Mouse (Mus musculus) layer of hippocampus, adult 9-10 months (tissue): ENCODE results near the gene Ifnar1.

Experiments used
- DNase-seq: peaks from one replicate; pipeline ENCODE4 v3.0.0; 2022; ENCODE audit warnings: low spot score

Ifnar1 gene

GRCm38 (mm10) chr16:91461066-91461638 lies 23.9 kb upstream of the Ifnar1 start:
- DNase-seq = no peak

DNA sequence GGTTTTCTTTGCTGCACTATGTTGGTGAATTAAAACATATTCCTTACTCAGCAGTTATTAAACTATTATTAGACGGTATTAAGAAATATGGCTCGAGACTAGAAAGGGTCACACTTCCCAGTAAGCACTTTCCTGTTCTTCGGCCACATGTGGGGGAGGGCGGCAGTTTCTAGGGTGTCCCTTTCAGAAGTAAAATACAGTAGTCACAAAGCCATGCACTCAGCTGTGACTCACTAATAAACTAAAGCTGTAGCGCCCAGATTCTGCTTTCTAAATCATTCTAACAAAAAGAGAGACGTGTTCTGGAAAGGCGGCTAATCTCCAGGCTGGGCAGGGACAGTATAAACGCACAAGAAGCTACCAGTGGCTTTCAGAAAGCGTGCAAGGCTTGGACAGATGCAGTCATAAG lies 23.3 kb upstream of the Ifnar1 start:
- no peak for DNase-seq

GRCm38 (mm10) chr16:91462644-91463043 lies 22.4 kb upstream of the Ifnar1 start:
- DNase-seq = no peak

DNA sequence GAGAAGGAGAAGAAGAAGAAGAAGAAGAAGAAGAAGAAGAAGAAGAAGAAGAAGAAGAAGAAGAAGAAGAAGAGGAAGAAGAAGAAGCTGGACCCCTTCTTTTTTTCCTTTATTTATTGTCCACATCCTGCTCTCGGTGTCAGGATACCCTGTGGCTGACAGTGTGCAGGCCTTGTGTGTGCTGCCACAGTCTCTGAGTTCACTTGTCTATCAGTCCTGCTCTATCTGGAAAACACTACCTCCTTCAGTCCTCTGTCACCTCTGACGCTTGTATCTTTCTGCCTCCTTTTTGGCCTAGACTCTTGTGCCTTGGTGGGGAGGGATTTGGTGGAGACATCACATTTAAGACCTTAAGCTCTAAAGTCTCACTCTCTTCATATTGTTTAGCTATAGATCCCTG lies 21.6 kb upstream of the Ifnar1 start:
- no peak for DNase-seq

GRCm38 (mm10) chr16:91463836-91464400 lies 21.1 kb upstream of the Ifnar1 start:
- no peak for DNase-seq

- peak; percentile 68 for DNase-seq
Observed at GRCm38 (mm10) chr16:91464594-91465504, 20.2 kb upstream of the Ifnar1 start.

DNA sequence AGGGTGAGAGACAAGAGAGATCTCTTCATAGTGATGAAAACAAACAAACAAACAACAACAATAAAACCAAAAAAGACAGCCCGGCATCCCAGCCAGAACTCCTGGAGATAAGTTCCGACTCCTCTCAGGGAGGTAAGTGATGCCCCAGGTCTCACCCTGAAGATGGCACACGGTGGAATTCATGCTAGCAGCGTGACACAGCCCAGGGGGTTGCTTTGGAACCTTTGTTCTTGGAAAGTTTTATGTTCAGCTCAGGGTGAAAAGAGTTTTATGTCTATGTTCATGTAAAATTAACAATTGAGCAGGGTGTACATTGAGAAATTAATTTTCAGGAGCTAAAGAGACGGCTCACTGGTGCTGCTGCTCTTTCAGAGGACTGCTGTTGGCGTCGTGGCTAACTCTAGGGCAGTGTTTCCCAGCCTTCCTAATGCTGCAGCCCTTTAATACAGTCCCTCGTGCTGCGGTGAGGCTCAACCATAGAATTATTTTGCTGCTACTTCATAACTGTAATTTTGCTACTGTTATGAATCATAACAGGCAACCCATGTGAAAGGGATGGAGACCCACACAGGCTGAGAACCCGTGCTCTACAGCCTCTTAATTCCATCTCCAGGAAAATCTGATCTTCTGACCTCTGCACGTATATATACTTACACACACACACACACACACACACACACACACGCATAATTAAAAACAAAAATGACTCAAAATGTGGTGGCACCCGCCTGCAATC lies 19.4 kb upstream of the Ifnar1 start:
- DNase-seq = no peak

GRCm38 (mm10) chr16:91466566-91466965 lies 18.5 kb upstream of the Ifnar1 start:
- no peak for DNase-seq

DNA sequence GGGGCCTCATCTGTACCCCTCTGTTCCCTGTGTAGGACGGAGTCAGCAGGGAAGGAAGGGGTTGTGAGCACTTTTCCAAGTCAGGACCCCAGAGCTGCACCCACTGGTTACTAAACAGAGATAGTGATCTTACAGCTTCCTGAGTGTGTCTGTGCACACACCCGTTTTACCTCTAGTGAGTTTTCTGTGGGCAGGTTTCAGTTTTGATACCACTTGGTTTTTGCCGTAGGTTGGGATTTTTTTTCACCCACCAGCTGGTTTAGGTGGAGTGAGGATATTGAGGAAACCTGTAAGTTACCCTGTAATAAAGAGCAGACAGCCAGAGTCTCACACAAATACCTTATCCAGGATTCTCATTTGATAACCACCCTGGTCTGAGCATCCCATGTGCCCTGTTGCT lies 14.6 kb upstream of the Ifnar1 start:
- no peak for DNase-seq

GRCm38 (mm10) chr16:91471481-91471880 lies 13.6 kb upstream of the Ifnar1 start:
- DNase-seq = no peak

GRCm38 (mm10) chr16:91475753-91476152 lies 9.3 kb upstream of the Ifnar1 start:
- no peak for DNase-seq

GRCm38 (mm10) chr16:91478067-91478466 lies 7.0 kb upstream of the Ifnar1 start:
- no peak for DNase-seq

- DNase-seq = no peak
Observed at GRCm38 (mm10) chr16:91480517-91480916, 4.5 kb upstream of the Ifnar1 start.

DNA sequence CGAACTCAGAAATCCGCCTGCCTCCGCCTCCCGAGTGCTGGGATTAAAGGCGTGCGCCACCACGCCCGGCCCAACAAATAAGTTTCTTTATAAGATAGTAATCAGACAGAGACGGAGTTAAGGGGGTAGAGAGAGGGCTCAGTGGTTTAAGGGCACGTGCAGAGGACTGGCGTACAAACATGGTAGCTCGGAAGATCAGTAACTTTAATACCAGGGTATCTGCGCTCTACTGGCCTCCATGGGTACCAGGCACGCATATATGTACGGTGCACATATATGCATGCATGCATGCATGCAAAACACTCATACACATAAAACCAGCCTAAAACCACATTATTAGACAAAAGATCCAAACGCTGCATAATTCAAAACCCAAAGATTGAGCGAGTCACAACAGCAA lies 651 bp upstream of the Ifnar1 start:
- DNase-seq = peak; percentile 25

DNA sequence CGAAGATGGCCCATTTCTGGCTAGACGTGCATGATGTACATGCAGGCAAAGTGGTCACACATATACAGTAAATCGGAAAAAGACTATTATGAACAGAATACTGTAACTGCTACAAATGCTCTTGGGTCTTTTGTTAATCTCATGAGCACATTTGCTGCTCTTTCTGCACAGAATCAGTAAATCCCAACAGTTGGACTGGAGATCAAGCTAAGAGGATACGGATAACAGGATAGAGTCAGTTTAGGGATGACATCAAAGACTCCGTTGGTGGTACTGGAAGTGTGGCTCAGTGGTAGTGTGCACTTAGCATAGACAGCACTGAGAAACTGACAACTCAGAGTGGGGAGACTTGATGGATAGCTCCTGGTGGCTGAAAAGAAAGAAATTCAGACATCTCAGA lies 803 bp downstream of the Ifnar1 start:
- no peak for DNase-seq

- DNase-seq = no peak
Observed at GRCm38 (mm10) chr16:91488066-91488465, 3.0 kb downstream of the Ifnar1 start.

GRCm38 (mm10) chr16:91490897-91491296 lies 5.9 kb downstream of the Ifnar1 start:
- DNase-seq = no peak

- no peak for DNase-seq
Observed at GRCm38 (mm10) chr16:91491473-91491872, 6.4 kb downstream of the Ifnar1 start.

- no peak for DNase-seq
Observed at GRCm38 (mm10) chr16:91495501-91495900, 10.5 kb downstream of the Ifnar1 start.

- DNase-seq = no peak
Observed at GRCm38 (mm10) chr16:91496206-91496605, 11.2 kb downstream of the Ifnar1 start.

- DNase-seq = no peak
Observed at GRCm38 (mm10) chr16:91496766-91497165, 11.7 kb downstream of the Ifnar1 start.

DNA sequence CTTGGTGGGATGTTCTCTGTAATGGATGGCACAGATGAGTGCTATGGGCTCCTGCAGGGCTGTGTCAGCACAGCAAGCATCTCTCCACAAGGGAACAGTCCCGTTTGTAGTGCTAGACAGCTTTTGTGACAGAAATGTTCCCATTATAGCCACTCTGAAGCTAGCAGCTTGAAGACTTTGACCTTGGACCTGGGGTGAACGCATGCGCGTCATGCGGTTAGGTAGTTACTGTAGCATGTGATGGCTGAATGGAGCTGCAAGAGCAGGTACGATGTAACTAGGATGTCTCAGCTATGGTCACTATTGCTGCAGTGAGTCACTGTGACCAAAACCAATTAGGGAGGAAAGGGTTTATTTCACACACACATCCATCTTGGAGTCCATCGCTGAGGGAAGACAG lies 13.0 kb downstream of the Ifnar1 start:
- no peak for DNase-seq

DNA sequence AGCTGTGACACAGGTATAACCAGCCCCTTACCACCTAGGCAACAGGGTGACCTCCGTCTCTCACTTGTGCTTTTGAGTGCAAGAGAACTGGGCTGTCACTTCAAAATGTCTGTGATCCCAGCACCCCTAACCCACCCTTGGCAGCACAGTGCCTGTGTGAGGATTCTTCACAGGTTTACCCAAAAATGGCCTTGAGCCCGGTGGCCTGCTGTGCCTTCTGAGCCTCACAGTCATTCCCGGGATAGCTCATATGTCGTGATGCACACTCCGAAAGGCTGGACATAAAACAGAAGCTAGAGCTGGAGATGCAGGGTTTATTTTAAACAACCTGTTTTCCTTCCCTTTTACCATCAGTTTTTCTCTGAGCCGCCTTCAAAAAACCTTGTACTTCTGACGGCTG lies 19.7 kb downstream of the Ifnar1 start:
- DNase-seq = no peak
